Mouse (Mus musculus): ENCODE measurements around the gene Drd1.

Drd1 gene

DNA sequence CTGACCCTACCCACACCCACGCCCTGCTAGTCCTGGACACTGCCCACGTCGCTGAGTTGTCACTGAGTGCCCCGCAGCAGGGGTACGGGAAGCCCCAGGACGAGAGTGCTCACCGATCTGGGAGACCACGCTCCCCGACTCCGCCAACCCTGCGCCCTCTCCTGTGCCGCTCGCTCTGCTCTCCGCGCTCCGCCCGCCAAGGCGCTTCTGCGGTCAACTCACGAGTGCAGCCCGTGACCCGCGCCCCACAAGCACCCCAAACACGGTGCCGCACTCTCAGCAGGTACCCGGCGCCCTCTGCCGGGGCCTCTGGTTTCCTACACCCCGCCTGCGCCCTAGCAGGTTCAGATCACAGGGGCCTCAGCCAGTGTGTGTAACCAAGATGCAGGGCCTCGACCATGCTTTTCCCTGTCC lies at the start of gene Drd1:
Drd1 (minus strand) TSS at position 258 of the 414 bp plus-strand sequence.
- in situ Hi-C loops (cut with MseI, MboI): loop anchor here (10.0 to 25.0 kb wide), 4 partner anchors 241 to 618 kb away; partner anchors contain the start of gene Msx2 (in 1 of the 2)

DNA sequence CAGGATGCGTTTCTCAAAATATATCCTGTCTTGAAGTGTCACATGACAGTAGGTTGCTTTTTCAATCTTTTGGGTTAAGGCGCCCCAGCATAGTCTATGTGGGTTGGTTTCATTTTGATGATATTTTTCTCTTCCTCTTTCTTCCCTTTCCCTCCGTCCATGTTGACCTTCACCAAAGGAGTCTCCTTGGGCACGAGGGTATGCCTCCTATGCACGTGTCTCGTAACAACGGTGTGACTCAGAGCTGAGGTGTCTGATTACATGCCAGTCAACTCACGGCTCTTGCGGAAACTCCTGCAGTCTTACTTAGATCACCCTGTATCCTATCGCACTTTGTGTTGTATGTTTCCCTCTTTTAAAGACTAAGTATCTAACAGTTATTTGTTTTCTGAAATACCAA lies 48.4 kb upstream of the Drd1 start:
- in situ Hi-C loops (cut with MseI, MboI): no loop called here

DNA sequence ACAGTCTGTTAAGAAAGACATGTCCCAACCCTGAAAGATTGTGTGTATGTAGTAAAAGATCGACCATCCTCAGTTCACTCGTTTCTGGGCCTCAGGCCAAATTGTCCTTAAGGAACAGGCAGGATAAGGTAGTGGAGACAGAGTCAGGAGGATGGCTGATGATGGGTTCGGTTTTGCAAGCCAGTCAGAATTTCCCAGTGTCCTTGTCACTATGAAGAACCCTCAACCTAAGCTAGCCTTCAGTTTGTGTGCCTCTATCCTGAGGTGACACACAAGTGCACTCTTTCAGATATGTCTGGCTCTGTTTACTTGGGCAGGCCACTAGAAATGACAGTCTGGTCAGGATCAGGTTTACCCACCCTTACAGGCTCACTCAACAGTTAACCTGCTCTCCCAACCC lies 47.8 kb upstream of the Drd1 start:
- in situ Hi-C loops (cut with MseI, MboI): no loop called here

DNA sequence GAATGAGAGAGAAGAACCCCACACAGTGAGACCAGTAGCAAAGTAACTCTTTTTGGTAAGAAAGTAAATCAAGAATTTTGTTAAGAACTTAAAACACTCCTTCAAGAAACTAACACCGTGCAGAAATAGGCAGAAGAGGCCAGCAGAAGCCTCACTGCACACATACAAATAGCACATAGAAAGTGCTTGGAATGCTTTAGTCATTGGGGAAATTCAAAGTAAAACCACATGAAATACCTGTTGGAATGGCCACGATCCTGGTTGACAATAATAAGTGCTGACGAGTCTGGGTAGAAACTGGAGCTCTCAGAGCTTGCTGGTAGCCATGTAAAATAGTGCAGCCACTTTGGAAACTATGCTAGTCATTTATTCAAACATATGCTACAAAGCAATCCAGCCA lies 46.6 kb upstream of the Drd1 start:
- in situ Hi-C loops (cut with MseI, MboI): no loop called here

DNA sequence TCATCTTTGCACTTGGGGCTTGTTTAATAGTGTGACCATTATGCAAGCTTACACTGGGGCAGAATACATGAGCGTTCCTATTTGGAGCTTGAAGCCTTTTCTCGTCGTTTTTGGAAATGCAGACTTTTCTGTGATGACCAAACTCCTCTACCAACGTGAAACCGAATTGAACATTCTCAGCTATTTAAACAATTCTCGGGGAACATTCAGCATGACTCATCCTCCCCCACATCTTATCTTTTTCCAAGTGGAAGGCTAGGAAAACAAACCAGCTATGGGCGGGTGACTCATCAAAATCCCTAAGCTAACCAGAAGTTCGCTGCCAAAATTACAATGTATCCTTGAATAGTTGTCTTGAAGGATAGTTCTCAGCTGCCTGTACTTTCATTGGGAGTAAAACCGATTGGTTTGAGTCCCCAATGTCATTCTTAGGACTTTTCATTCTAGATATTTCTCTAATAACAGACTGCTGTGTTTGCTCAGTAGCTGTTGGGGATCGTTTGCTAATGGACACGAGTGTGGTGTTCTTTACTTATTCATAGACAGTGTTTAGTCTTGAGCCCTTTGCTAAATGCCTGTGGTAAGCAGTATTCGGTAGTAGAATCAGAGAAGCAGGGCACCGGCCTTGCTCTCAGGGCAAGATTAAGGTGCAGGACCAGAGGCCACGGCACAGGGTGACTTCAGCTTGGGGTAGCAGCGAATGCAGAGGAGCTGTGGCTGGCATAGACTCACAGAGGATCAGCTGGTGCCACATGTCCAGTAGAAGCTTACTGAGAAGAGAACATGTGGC lies 45.7 kb upstream of the Drd1 start:
- in situ Hi-C loops (cut with MseI, MboI): no loop called here

DNA sequence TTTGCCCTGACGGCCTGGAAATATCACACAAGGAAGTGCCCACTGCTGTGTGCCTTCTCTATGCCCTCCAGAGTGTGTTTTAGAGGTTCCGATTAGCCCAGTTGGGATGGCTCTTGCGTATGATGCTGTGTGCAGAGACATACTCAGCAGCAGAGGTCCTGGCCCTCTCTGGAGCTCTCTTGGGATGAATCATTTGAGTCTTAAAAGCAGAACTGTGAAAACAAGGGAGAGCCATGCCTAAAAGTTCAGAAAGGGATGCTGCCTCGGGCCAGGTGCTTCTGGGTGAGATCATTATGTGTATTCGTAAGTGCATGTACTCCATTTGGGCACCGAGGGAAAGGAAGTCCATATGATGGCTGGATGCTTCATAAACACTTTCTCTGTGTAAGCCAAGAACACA lies 42.3 kb upstream of the Drd1 start:
- in situ Hi-C loops (cut with MseI, MboI): no loop called here

DNA sequence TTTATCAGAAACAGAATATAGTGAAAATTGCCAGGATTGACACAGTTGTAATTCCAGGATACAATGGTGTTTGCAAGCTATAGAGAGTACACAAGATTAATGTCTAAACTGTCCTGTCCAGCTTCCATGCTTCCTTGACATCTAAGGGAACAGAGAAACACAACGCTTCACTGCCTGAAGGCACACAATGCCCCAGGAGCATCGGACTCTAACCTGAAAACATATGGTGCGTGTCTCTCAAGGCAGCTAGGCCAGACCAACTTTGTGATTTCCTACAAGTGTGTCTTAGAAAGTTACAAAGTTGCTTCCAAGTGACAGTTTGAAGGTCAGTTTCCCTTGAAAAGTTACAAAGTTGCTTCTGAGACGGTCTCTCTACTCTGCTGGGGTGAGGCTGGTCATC lies 41.7 kb upstream of the Drd1 start:
- in situ Hi-C loops (cut with MseI, MboI): no loop called here

DNA sequence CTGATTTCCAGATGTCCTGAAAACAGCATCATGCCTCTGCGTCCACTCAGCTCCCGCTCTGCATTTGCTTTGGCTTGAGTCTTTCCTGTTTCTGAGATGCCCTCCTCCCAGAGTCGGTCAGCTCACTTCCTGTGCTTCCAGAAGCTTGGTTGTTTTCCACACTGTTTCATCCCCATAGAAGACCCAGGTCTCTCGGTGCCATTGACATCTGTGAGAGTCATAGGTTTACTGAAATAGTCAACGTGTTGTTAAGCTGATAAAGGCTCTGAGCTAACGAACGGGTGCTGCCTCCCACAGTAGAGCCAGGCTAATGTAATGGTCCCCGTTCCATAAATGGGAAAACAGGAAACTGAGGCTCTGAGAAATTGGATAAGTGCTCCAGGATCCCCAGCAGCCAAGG lies 40.2 kb upstream of the Drd1 start:
- in situ Hi-C loops (cut with MseI, MboI): no loop called here

DNA sequence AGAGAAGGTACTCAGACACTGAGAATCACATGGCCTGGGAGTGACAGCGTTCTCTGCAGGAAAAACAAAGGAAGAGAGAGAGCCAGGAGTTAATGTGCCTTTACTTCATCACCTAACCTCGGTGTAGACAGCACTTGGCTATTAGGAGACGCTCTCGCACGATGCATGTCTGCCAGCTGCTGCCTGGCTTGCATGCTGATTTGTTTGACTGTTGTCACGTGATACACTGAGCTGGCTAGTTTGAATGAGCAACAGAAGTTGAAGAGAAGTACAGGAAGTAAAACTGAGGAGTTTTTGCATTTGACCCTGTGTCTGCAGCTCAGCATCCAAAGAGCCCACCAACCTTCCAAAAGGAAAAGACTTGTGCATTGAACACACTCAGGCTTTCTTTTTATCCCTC lies 39.5 kb upstream of the Drd1 start:
- in situ Hi-C loops (cut with MseI, MboI): no loop called here

DNA sequence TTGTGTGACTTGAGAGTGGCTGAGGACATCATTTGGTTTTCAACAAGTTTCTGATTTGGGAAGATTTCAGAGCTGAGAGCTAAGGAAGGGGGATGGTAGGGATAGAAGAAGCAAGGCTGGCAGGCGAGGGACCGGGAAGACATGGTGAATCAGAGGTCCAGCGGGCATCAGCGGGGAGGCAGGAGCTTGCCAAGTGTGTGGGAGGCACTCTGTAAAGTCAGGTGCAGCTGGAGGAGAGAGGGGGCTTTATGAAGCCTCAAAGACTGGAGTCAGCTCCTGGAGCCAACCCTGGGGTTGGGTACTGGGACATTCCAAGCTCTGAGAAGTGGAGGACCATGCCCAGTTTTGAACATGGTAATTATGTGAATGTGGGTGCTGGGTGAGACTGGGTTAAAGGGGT lies 38.8 kb upstream of the Drd1 start:
- in situ Hi-C loops (cut with MseI, MboI): no loop called here

DNA sequence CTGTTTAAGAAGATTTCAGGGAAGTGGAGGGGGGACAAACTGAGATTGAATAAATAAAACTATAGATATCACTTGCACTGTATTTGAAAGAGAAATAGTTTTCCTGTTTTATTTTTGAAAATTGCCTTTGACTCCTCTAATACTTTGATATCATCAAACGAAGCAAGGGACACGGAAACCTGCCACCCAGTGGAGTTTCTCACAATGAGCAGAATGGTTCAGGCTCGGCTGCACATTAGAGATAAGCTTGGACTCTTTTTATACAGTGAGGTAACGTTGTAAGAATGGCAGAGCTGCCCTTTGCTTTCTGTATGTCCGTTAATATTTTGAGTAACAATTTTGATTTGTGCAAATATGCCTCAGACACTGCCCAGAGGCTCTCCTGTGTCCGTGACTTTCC lies 36.2 kb upstream of the Drd1 start:
- in situ Hi-C loops (cut with MseI, MboI): no loop called here

DNA sequence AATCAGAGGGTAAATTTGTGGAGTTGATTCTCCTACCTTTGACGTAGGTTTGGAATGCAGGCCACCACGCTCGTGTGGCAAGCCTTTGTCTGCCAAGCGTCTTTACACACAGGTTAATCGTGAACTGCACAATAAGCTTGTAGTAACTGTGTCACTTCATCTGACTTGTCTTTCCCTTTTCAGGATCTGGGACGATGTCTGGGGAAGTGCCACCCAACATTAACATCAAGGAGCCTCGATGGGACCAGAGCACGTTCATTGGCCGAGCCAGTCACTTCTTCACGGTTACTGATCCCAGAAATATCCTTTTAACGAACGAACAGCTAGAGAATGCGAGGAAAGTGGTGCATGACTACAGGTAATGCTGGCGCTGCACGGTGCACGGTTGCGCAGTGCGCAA lies 29.8 kb upstream of the Drd1 start:
- in situ Hi-C loops (cut with MseI, MboI): no loop called here

DNA sequence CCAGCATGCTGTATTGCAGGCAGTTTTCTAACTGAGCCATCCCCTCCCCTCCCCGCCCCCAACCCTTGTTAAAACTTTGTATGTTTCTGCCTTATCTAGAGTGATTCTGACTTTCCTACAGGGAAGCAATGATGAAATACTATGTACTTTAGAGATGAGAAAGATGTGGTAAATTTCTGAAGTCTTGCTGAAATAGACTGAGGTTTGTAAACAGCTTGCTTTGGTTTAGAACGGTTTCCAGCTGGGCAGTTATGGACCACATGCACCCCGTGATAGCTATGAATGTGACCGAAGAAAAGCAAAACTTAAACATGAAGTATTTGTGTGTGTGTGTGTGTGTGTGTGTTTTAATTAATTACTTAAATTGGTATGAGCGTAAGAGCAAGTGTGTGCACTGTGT lies 29.3 kb upstream of the Drd1 start:
- in situ Hi-C loops (cut with MseI, MboI): no loop called here

DNA sequence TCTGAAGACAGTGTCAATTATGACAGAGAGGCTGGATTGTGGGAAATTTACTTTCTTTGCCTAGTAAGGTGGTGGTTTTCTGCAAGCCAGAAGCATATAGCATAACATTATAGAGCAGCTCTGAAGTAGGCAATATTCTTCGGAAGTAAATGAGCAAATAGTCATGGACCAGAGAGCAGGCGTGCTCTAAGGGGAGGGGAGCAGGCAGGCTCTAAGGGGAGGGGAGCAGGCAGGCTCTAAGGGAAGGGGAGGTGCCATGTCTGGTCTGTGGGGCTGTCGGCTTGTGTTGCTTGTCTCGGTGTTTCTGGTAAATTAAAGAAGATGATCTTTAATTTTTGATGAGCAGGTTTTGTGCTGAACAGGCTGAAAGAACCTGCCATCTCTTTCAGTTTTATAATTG lies 28.7 kb upstream of the Drd1 start:
- in situ Hi-C loops (cut with MseI, MboI): no loop called here

DNA sequence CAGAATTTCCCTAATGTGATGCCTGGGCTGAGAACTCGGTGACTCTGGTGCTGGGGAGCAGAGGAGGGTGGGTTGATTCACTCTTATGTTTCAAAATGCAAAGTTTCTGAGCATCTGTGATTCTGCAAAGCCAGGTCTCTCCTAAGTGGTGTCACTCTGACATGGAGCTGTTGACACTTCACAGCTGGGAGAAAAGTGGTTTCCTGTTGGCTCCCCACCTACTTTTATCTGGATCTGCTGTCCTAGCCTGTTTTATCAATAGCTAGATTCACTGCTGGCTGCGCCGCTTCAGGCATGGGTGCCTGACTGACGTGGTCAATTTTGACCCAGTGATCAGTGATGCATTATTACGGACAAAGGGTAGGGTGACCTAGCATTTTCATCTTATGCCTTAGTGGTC lies 27.4 kb upstream of the Drd1 start:
- in situ Hi-C loops (cut with MseI, MboI): no loop called here

DNA sequence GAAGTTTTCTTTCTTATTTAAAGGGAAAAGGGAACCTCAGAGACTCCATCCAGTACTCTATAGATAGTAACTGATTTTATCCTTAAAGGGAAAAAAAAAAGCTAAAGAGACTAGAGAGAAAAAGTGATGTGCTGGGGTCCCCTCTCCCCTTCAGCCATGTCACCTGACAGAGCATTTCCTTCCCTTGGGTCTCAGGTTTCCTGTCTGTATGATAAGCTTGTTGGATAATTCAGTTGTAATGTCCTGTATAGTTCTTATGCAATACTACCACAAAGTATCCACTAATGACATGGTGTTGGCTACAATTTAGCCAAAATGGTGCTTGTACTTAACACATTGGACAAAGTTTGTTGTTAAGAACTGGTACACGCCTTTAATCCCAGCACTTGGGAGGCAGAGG lies 25.3 kb upstream of the Drd1 start:
- in situ Hi-C loops (cut with MseI, MboI): no loop called here

DNA sequence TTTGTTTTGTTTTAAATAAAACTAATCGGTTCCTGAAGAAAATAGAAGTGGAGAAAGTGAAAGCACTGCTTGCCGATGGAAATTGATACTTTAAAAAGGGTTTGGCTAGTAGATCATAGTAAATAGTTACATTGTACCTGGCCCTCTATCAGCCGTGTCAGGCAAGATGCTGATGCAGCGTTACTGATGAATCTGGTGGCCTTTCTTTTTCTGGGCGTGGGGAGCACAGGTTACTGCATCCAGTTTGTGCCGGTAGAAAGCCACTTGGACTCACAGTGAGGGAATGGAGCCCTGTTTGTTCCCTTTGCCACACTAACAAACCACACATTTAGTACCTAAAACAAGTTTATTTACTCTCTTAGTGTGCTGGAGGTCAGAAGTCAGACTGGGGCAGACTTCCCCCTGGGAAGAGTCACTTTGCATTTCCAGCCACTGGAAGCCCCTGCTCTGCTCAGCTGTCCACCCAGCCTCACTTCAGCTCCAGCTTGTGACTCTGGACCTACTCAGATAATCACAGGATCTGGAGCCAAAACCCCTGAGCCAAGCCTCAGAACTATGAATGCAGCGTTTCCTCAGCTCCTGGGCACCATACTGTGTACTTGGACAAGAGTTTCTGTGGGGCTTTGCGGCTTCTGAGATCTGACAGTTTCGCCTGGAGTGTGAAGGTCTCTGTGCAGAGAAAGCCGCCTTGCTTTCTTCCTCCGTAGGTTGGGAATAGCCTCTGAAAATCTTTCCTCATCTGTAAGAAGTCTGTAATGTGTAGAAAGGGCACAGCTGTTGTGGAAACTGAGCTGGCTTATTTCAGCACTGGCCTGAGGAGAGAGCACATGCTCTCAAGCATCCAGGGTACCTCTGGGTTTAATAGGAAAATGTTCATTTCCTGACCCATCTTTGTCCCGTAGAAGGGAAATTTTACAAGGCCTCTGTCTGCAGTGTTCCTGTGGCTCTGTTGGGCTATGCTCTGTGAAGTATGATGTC lies 24.6 kb upstream of the Drd1 start:
- in situ Hi-C loops (cut with MseI, MboI): no loop called here

DNA sequence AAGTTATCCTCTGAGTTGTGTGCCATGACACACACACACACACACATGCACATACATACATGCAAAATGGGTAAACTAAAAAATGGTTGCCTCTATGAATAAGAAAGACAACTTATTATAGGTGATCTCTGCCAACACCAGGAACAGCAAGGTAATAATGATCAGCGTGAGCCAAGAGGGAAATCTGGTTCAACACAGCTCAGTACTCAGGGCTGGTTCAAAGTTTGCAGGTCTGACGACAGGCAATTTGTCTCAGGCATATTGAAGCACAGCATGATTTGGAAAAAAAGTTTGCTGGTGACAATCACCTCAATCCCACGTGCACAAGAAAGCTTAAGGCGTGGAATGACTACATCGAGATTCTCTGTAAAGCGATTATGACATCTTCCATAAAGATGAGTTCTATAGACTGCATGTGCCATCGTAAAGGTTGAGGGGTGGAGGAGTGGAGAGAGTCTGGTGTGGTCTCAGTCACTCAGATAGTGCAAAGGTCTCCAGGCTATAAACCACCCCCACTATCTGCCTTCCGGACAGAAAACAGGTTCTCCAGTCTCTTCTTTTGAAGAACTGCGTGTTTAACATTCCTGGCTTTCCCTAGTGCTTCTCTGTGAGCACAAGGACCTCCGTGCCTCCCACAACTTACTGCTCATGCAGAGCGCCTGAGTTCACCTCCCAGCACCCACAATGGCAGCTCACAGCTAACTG lies 22.1 kb upstream of the Drd1 start:
- in situ Hi-C loops (cut with MseI, MboI): no loop called here

DNA sequence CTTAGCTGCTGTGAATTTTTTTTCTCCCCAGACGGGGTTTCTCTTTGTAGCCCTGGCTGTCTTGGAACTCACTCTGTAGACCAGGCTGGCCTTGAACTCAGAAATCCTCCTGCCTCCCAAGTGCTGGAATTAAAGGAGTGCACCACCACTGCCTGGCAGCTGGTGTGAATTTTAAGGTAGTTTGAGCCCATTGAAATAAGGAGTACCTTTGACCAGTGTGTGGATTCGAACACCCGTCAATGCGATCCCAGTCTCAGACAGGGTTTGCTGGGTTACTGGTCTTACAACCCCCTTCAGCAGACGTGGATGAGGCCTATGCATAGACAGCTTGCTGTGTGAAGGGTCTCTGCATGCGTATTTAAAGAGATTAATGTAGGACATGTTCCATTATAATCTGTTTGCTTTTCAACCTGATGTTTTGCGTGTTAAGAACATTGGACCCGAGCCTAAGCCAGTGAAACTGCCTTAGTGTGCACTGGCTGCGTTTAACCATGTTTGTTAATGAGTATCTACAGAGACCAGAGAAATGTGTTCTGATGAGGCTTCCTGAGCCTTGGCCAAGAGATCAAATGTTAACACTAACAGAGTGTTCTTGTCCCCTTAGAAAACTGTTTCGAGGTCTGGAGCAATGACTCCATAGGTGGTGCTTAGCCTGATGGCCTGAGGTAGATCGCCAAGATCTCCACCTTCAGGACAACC lies 21.4 kb upstream of the Drd1 start:
- in situ Hi-C loops (cut with MseI, MboI): no loop called here

DNA sequence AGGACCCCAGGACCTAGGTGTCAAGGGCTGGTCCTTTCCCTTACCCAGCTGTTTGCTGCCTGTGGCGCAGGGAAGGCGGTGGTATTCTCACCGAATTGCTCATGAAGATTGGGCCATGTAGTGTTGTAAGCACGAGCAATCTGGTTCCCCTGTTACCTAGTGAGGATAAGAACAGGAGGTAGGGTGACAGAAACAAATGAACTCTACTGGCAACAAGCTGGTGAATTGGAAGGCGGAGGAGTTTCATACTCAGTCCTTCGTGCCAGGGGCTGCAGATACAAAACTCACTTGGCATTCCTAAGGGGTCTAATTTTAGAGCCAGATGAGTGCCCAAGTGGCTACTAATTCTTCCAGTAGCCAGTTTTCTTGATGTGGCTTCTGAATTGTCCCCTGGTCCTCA lies 20.5 kb upstream of the Drd1 start:
- in situ Hi-C loops (cut with MseI, MboI): no loop called here

DNA sequence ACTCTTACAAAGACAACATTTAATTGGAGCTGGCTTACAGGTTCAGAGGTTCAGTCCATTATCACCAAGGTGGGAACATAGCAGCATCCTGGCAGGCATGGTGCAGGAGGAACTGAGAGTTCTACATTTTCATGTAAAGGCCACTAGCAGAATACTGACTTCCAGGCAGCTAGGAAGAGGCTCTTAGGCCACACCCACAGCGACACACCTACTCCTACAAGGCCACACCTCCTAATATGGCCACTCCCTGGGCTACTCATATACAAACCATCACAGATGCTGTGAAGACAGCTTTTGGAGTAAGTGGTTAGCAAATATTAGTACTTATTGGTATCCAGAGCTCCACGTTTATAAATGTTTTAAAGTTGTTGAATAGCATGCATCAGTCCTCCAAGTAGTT lies 19.9 kb upstream of the Drd1 start:
- in situ Hi-C loops (cut with MseI, MboI): no loop called here
